Mouse (Mus musculus) limb, embryonic 14.5 days (tissue): Measurements from ENCODE around the gene Map4k4. TPM values are rescaled to one million over a fixed set of nuclear protein-coding genes. Genes with fewer than 3 reads are reported as not detected.

Experiments used
- ATAC-seq: fragments of 200-750 bp; cut with Nextera tagmentation; 2 replicates; pipeline ENCODE4 v1.8.0; 2017; ENCODE audit warnings: low read depth, moderate number of reproducible peaks, moderate TSS enrichment; ENCODE audit not compliant: low FRiP score
- DNase-seq: peaks from one replicate; pipeline ENCODE4 v3.0.0-alpha.2; 2015; ENCODE audit warnings: low spot score
- H3K27ac ChIP-seq: fragments of 300-500 bp; sonication (generic); replicated peaks from 2 replicates; pipeline ENCODE4 v1.5.1; 2014; ENCODE audit warnings: low read depth, mild to moderate bottlenecking, low read length, moderate library complexity, mixed read lengths
- H3K27me3 ChIP-seq: fragments of 300-500 bp; sonication (generic); 2 replicates; pipeline ENCODE4 v1.6.1; 2014; ENCODE audit warnings: low read length, mixed read lengths; ENCODE audit not compliant: control insufficient read depth, insufficient read depth
- H3K36me3 ChIP-seq: fragments of 300-500 bp; sonication (generic); 2 replicates; pipeline ENCODE4 v1.6.1; 2014; ENCODE audit warnings: mild to moderate bottlenecking, low read length, moderate library complexity, mixed read lengths; ENCODE audit not compliant: control insufficient read depth, insufficient read depth
- H3K4me1 ChIP-seq: fragments of 300-500 bp; sonication (generic); 2 replicates; pipeline ENCODE4 v1.6.1; 2014; ENCODE audit warnings: antibody characterized with exemption, low read length, mixed read lengths; ENCODE audit not compliant: control insufficient read depth, insufficient read depth
- H3K4me2 ChIP-seq: fragments of 300-500 bp; sonication (generic); replicated peaks from 2 replicates; pipeline ENCODE4 v1.6.1; 2014; ENCODE audit warnings: low read depth, mild to moderate bottlenecking, low read length, moderate library complexity; ENCODE audit not compliant: severe bottlenecking
- H3K4me3 ChIP-seq: fragments of 300-500 bp; sonication (generic); replicated peaks from 2 replicates; pipeline ENCODE4 v1.5.1; 2014; ENCODE audit warnings: low read length
- H3K9ac ChIP-seq: fragments of 300-500 bp; sonication (generic); 2 replicates; pipeline ENCODE4 v1.6.1; 2014; ENCODE audit warnings: mild to moderate bottlenecking, low read depth, low read length, moderate library complexity; ENCODE audit not compliant: severe bottlenecking
- H3K9me3 ChIP-seq: fragments of 300-500 bp; sonication (generic); 2 replicates; pipeline ENCODE4 v1.6.1; 2016; ENCODE audit warnings: low read length; ENCODE audit not compliant: control insufficient read depth
- POLR2A ChIP-seq: fragments of 200-500 bp; IDR thresholded peaks from 2 replicates; pipeline ENCODE4 v1.8.0; 2012; ENCODE audit warnings: inconsistent platforms, mild to moderate bottlenecking, moderate library complexity, borderline replicate concordance; ENCODE audit not compliant: insufficient read depth, insufficient read length; ENCODE audit errors: extremely low read depth
- WGBS: fragments of 180-500 bp; shearing (Covaris S2); extraction: QIAGEN DNeasy Blood & Tissue Kit; methylation state at CpG from one replicate; pipeline ENCODE4 v1.1.7; 2014; 5-methylcytosine and 5-hydroxymethylcytosine counted together
- polyA plus RNA-seq, 2 experiments: library from polyadenylated mRNA; depleted of rRNA in 1 of 2; stranded (reverse) in 1 of 2; unstranded in 1 of 2; fragments of >200 nt; fragmentation: Nextera tagmentation in 1 of 2; extraction: Ambion mirVana in 1 of 2; gene quantifications; 2 replicates each; pipeline versions ENCODE4 v1.2.1 to v1.2.3; 2012 to 2014

The Map4k4 gene
- polyA plus RNA-seq, 2 experiments = 40.4 to 221 TPM

- no peak for ATAC-seq
- Histone ChIP-seq H3K27ac (0 out of 2 replicates have a peak overlapping the region, but pooled peaks have one; percentile 19), H3K27me3 (no peaks in the 10 kb centered on the region), H3K4me1 (no peaks in the 10 kb centered on the region), H3K4me2 (no peak overlapping the region), H3K9ac (no peak overlapping the region), H3K9me3 (no peaks in the 10 kb centered on the region), H3K36me3 (peaks cover 94% of the 10 kb centered on the region), H3K4me3 (no peak overlapping the region)
- DNase-seq = no peak
- WGBS = 73% methylated on average over 17 of the region's 17 CpGs
- no peak for TF ChIP-seq POLR2A
Measured at GRCm38 (mm10) chr1:40007962-40008471, 107.3 kb downstream of the Map4k4 start.

DNA sequence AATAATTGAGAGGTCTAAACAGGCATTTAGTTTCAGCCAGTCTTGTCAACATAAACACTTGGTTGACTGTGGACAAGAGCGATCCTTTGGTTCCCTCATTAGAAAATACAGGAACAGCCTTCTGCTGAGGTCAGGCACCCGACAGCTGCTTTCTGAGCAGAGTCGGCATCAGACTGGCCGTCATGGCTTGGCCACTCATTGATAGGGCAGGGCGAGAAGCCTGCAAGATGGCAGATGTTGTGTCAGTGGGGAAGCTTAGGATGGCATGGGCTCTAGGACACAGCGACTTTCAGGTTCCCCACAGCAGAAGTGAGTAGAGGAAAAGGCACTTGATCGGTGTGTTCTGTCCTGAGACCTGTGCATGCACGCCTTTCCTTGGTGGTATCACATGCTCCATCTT is 112.0 kb downstream of the Map4k4 start:
- Histone ChIP-seq H3K27ac (no peak overlapping the region), H3K36me3 (peaks cover 94% of the 10 kb centered on the region), H3K4me1 (no peaks in the 10 kb centered on the region), H3K9me3 (no peaks in the 10 kb centered on the region), H3K4me3 (no peak overlapping the region), H3K9ac (no peak overlapping the region), H3K4me2 (no peak overlapping the region), H3K27me3 (no peaks in the 10 kb centered on the region)
- ATAC-seq (no peak), DNase-seq (no peak)
- 94% methylated on average over 8 of the region's 8 CpGs for WGBS
- TF ChIP-seq POLR2A = no peak

- H3K27ac ChIP-seq = no peak overlapping the region
- H3K9me3 ChIP-seq = no peaks in the 10 kb centered on the region
- no peaks in the 10 kb centered on the region for H3K27me3 ChIP-seq
- H3K9ac ChIP-seq = no peak overlapping the region
- 85% methylated on average over 7 of the region's 7 CpGs for WGBS
- H3K4me3 ChIP-seq = no peak overlapping the region
- peaks cover 94% of the 10 kb centered on the region for H3K36me3 ChIP-seq
- no peaks in the 10 kb centered on the region for H3K4me1 ChIP-seq
- no peak for TF ChIP-seq POLR2A
- H3K4me2 ChIP-seq = no peak overlapping the region
- no peak for ATAC-seq
- no peak for DNase-seq
Measured at GRCm38 (mm10) chr1:40015066-40015678, 114.5 kb downstream of the Map4k4 start.

- Histone ChIP-seq H3K4me1 (no peaks in the 10 kb centered on the region), H3K27ac (no peak overlapping the region), H3K36me3 (peaks cover 90% of the 10 kb centered on the region), H3K4me2 (no peak overlapping the region), H3K27me3 (no peaks in the 10 kb centered on the region), H3K4me3 (no peak overlapping the region), H3K9ac (no peak overlapping the region), H3K9me3 (no peaks in the 10 kb centered on the region)
- TF ChIP-seq POLR2A = no peak
- ATAC-seq = no peak
- WGBS = 95% methylated on average over 4 of the region's 4 CpGs
- no peak for DNase-seq
Measured at GRCm38 (mm10) chr1:40021617-40022016, 120.9 kb downstream of the Map4k4 start.

DNA sequence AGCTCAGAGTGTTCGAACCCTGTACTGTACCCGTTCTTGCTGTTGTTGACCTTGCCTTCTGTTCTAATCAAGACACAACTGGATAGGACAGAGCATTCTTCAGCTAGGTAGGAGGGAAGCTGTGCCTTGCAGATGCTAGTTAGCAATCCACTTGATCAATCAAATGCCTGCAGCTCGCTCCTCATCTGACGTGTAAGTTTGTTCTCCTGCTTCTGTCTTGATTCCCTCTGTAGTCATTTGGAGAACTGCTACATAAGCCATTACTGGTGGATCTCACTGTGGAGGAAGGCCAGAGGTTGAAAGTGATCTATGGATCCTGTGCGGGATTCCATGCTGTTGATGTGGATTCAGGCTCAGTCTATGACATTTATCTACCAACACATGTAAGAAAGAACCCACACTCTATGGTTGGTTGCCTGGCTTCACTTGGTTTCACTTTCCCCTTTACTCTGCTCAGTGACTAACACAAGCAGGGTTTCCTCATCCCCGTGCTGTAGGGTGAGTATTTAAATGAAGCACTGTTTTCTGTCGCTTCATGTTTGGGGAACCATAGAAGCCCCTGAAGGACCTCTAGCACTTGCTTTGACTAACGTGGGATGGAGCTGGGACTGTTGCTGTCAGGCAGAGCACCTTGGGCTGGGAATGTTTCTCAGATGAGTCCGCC is 121.9 kb downstream of the Map4k4 start:
- Histone ChIP-seq H3K27ac (no peak overlapping the region), H3K27me3 (no peaks in the 10 kb centered on the region), H3K4me1 (no peaks in the 10 kb centered on the region), H3K4me2 (no peak overlapping the region), H3K36me3 (peaks cover 90% of the 10 kb centered on the region), H3K9me3 (no peaks in the 10 kb centered on the region), H3K4me3 (no peak overlapping the region), H3K9ac (no peak overlapping the region)
- 90% methylated on average over 9 of the region's 9 CpGs for WGBS
- ATAC-seq = no peak
- TF ChIP-seq POLR2A = no peak
- no peak for DNase-seq

- Histone ChIP-seq H3K36me3 (peaks cover 90% of the 10 kb centered on the region), H3K9ac (no peak overlapping the region), H3K27me3 (no peaks in the 10 kb centered on the region), H3K9me3 (no peaks in the 10 kb centered on the region), H3K4me3 (no peak overlapping the region), H3K27ac (no peak overlapping the region), H3K4me2 (no peak overlapping the region), H3K4me1 (no peaks in the 10 kb centered on the region)
- ATAC-seq (no peak), DNase-seq (no peak)
- WGBS = 95% methylated on average over 15 of the region's 15 CpGs
- no peak for TF ChIP-seq POLR2A
Measured at GRCm38 (mm10) chr1:40023206-40023605, 122.5 kb downstream of the Map4k4 start.
